Mouse (Mus musculus) heart, postnatal 0 days (tissue): ENCODE results near the gene Hmcn2.

Experiments used
- CTCF ChIP-seq: IDR thresholded peaks from 2 replicates; pipeline ENCODE4 v1.5.1; 2016; ENCODE audit warnings: antibody characterized with exemption, control low read depth, low read depth
- EP300 ChIP-seq: IDR thresholded peaks from 2 replicates; pipeline ENCODE4 v1.6.1; 2016; ENCODE audit warnings: antibody characterized with exemption, low read depth

DNA sequence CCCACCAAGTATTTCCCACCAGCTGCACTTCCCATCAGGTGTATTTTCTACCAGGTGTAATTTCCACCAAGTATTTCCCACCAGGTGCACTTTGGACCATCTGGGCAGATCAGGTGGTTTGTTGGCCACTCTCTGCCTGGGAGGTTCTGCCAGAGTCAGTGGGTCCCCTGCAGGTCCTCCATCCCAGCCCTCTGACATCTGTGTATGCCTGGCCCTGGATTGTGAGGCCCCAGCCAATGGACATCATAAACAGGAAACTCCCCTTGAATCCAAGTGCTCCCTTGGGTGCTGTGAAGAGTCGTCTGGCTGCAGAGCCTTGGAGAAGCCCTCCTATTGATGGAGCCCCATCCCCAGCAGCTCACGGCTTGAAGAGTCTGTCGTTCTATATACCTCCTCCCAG is 61.8 kb downstream of the Hmcn2 start:
- TF ChIP-seq CTCF: no peak
- TF ChIP-seq EP300: no peak
